Comparison of ENCODE assay signal across 20 mouse cellular contexts in genomic region chr10:75350564-75350963, GRCm38 (mm10). TPM values are rescaled to one million over a fixed set of nuclear protein-coding genes. Genes with fewer than 3 reads are reported as not detected.
DNase-seq lines count a peak whose midpoint lies in the region; ATAC-seq and TF ChIP-seq lines count a peak whose summit lies in the region.
"Had no signal": no experiment of that assay in that cellular context is flagged by ENCODE, and none has a peak within 500 bp of the region (broad histone marks: within the 10 kb centered on the region; RNA-seq: fewer than 3 reads in every experiment).

No protein-coding gene starts in this region.

- 44% methylated on average over 5 of the region's 5 CpGs for WGBS in heart, adult 2 months
- 73% methylated on average over 5 of the region's 5 CpGs for WGBS in heart, embryonic 12.5 days
- WGBS in kidney, adult 2 months, result 65% methylated on average over 5 of the region's 5 CpGs

- TF ChIP-seq POLR2A in heart, adult 2 months (IDR thresholded peaks at IDR 0.05; ENCODE audit: insufficient read depth, low read depth, low read length), result no peak
- no peak for TF ChIP-seq POLR2A in kidney, adult 2 months (IDR thresholded peaks at IDR 0.05; ENCODE audit: low read depth, low read length)

- intact Hi-C loops in heart, adult 2 months (cut with DNase I), result no loop called here

- H3K9ac ChIP-seq in heart, adult 2 months (ENCODE audit: low read depth, low read length), result no peak overlapping the region
- no peak overlapping the region for H3K9ac ChIP-seq in heart, embryonic 12.5 days
- H3K9ac ChIP-seq: embryonic facial prominence, embryonic 12.5 days; forebrain, embryonic 13.5 days; forebrain, embryonic 15.5 days had no signal

- no peak overlapping the region for H3K4me2 ChIP-seq in heart, embryonic 12.5 days
- H3K4me2 ChIP-seq: embryonic facial prominence, embryonic 12.5 days; forebrain, embryonic 13.5 days; forebrain, embryonic 15.5 days had no signal

- H3K27me3 ChIP-seq in heart, adult 2 months (ENCODE audit: control insufficient read depth, insufficient read depth, low read length), result no peaks in the 10 kb centered on the region
- H3K27me3 ChIP-seq in heart, embryonic 12.5 days (replicated peaks), result no peaks in the 10 kb centered on the region
- H3K27me3 ChIP-seq in kidney, adult 2 months (replicated peaks; ENCODE audit: control insufficient read depth, insufficient read depth, low read length), result no peaks in the 10 kb centered on the region
- H3K27me3 ChIP-seq: embryonic facial prominence, embryonic 12.5 days; forebrain, embryonic 13.5 days; forebrain, embryonic 15.5 days had no signal

- H3K79me2 ChIP-seq in heart, adult 2 months (replicated peaks; ENCODE audit: control insufficient read depth, insufficient read depth, low read length), result no peaks in the 10 kb centered on the region

- TF ChIP-seq EP300 in heart, adult 2 months (IDR thresholded peaks at IDR 0.05; ENCODE audit: insufficient read depth, low read depth, low read length), result no peak

- peaks cover 5% of the 10 kb centered on the region for H3K4me1 ChIP-seq in heart, adult 2 months (ENCODE audit: control insufficient read depth, insufficient read depth, low read length)
- H3K4me1 ChIP-seq in heart, embryonic 12.5 days (replicated peaks), result peaks cover 11% of the 10 kb centered on the region
- no peaks in the 10 kb centered on the region for H3K4me1 ChIP-seq in kidney, adult 2 months (ENCODE audit: control insufficient read depth, insufficient read depth, low read length)
- H3K4me1 ChIP-seq in brown adipose tissue, adult 24 weeks (ENCODE audit: control insufficient read depth, insufficient read depth, insufficient read length, low read length), result peaks cover 30% of the 10 kb centered on the region
- H3K4me1 ChIP-seq: embryonic facial prominence, embryonic 10.5 days; embryonic facial prominence, embryonic 12.5 days; forebrain, embryonic 13.5 days; forebrain, embryonic 15.5 days had no signal

- H3K36me3 ChIP-seq in heart, adult 2 months (ENCODE audit: control insufficient read depth, insufficient read depth, low read length), result no peaks in the 10 kb centered on the region
- H3K36me3 ChIP-seq in heart, embryonic 12.5 days, result no peaks in the 10 kb centered on the region
- no peaks in the 10 kb centered on the region for H3K36me3 ChIP-seq in kidney, adult 2 months (ENCODE audit: control insufficient read depth, insufficient read depth, low read length)
- H3K36me3 ChIP-seq: embryonic facial prominence, embryonic 10.5 days; embryonic facial prominence, embryonic 12.5 days; forebrain, embryonic 15.5 days had no signal

- no peak for ATAC-seq in heart, embryonic 12.5 days (ENCODE audit: insufficient number of reproducible peaks, low FRiP score)
- ATAC-seq: forebrain, embryonic 13.5 days; forebrain, embryonic 15.5 days had no signal

- H3K9me3 ChIP-seq in heart, embryonic 12.5 days (replicated peaks), result peaks cover 7% of the 10 kb centered on the region; the same call in 1 of the 2 replicates
- H3K9me3 ChIP-seq: embryonic facial prominence, embryonic 12.5 days; forebrain, embryonic 13.5 days; forebrain, embryonic 15.5 days had no signal

- TF ChIP-seq CTCF in heart, adult 2 months (IDR thresholded peaks at IDR 0.05), result no peak
- no peak for TF ChIP-seq CTCF in kidney, adult 2 months (conservative IDR thresholded peaks at IDR 0.05; ENCODE audit: insufficient read depth, insufficient read length, low read depth, low read length)

- H3K27ac ChIP-seq in heart, adult 2 months, result peak overlapping the region; percentile 83
- no peak overlapping the region for H3K27ac ChIP-seq in heart, embryonic 12.5 days (ENCODE audit: poor library complexity, severe bottlenecking)
- no peak overlapping the region for H3K27ac ChIP-seq in kidney, adult 2 months (ENCODE audit: insufficient read depth, low read depth, low read length)
- H3K27ac ChIP-seq in brown adipose tissue, adult 24 weeks (replicated peaks; ENCODE audit: low read depth, low read length), result peak overlapping the region; percentile 99
- H3K27ac ChIP-seq: embryonic facial prominence, embryonic 10.5 days; embryonic facial prominence, embryonic 12.5 days; forebrain, embryonic 13.5 days; forebrain, embryonic 15.5 days had no signal

- no peak for DNase-seq in heart, adult 2 months
- peak; percentile 28 for DNase-seq in kidney, adult 2 months
- no peak for DNase-seq in kidney, adult 11 months
- DNase-seq in layer of hippocampus, postnatal 25 days (ENCODE audit: extremely low spot score in 1 of 2, low spot score in 1 of 2), result no peak
- DNase-seq: adrenal gland, adult 2 months; adrenal gland, postnatal 10 days; adrenal gland, postnatal 25 days; cerebellum, adult 11-12 months; cerebellum, adult 2 months; cerebellum, adult 9-10 months; cerebellum, postnatal 10 days; cerebellum, postnatal 25 days had no signal

- no peak overlapping the region for H3K4me3 ChIP-seq in heart, adult 2 months
- H3K4me3 ChIP-seq in heart, embryonic 12.5 days, result no peak overlapping the region
- H3K4me3 ChIP-seq in kidney, adult 2 months (ENCODE audit: insufficient read depth, low read depth, low read length), result no peak overlapping the region
- no peak overlapping the region for H3K4me3 ChIP-seq in brown adipose tissue, adult 24 weeks (ENCODE audit: insufficient read depth, low read depth, low read length)
- H3K4me3 ChIP-seq: embryonic facial prominence, embryonic 10.5 days; embryonic facial prominence, embryonic 12.5 days; forebrain, embryonic 13.5 days; forebrain, embryonic 15.5 days had no signal

RNA-seq across cellular contexts. Expression of gene Adora2a, which starts 33.9 kb away (rescaled TPM):
- total RNA-seq in heart, adult 2 months (2021), result 1 to 10 TPM; 7.1 to 7.2 TPM
- 14.3 and 18.1 TPM in 2 replicates for polyA plus RNA-seq in heart, adult 2 months (2012; rRNA removed)
- 3.1 and 3.7 TPM in 2 replicates for polyA plus RNA-seq in heart, embryonic 12.5 days (2016; fragmentation: Nextera tagmentation; extraction: Ambion mirVana)
- 11.4 and 13.3 TPM in 2 replicates for polyA plus RNA-seq in kidney, adult 2 months (2012; rRNA removed)
- 3.8 and 5.0 TPM in 2 replicates for polyA plus RNA-seq in brown adipose tissue, adult 24 weeks (2012; ENCODE audit: insufficient read depth, insufficient read length, missing spikeins)
- 1 to 10 TPM; 2.5 to 3.7 TPM for total RNA-seq in layer of hippocampus, postnatal 25 days (2021)
- total RNA-seq: MEL had no signal

RNA-seq across cellular contexts. Expression of gene Upb1, which starts 50.4 kb away (rescaled TPM):
- total RNA-seq in heart, adult 2 months (2021), result under 1 TPM; 0.70 to 0.89 TPM
- 0.35 and 0.70 TPM in 2 replicates for polyA plus RNA-seq in heart, adult 2 months (2012; rRNA removed)
- polyA plus RNA-seq in heart, embryonic 12.5 days (2016; fragmentation: Nextera tagmentation; extraction: Ambion mirVana), result 0.15 and 0.17 TPM in 2 replicates
- polyA plus RNA-seq in kidney, adult 2 months (2012; rRNA removed), result 58.4 and 58.5 TPM in 2 replicates
- polyA plus RNA-seq in brown adipose tissue, adult 24 weeks (2012; ENCODE audit: insufficient read depth, insufficient read length, missing spikeins), result 2.1 TPM in 1 of 2 replicates, not detected in the other
- total RNA-seq in layer of hippocampus, postnatal 25 days (2021), result under 1 TPM; 0.10 to 0.54 TPM
- total RNA-seq: MEL had no signal
- polyA plus RNA-seq: forebrain, embryonic 11.5 days; forebrain, embryonic 13.5 days had no signal

Comparison
In these comparisons a context has a peak if more than half of its experiments do, and no peak if none do; other contexts are left out.
1. H3K27ac ChIP-seq: peak in heart, adult 2 months (single experiment) and brown adipose tissue, adult 24 weeks (single experiment); none in heart, embryonic 12.5 days (single experiment) and kidney, adult 2 months (single experiment).
2. RNA of gene Upb1, which starts 50.4 kb away (polyA plus RNA-seq): 58.4 to 58.5 TPM in kidney, adult 2 months; 2.1 TPM in brown adipose tissue, adult 24 weeks, 0.35 to 0.70 TPM in heart, adult 2 months and 0.15 to 0.17 TPM in heart, embryonic 12.5 days; every median in the first group is over 10 times any median in the second.